Mouse (Mus musculus) left cerebral cortex, postnatal 25 days (tissue): ENCODE data around the gene Rtcb. TPM values are rescaled to one million over a fixed set of nuclear protein-coding genes. Genes with fewer than 3 reads are reported as not detected.

Source experiments
- DNase-seq, 2 experiments: peaks; one replicate each; pipeline ENCODE4 v3.0.0; 2022; ENCODE audit warnings: low spot score in 2 of 2, mixed read lengths in 1 of 2
- intact Hi-C: fragments of 180-260 bp; cut with DNase I; formaldehyde crosslinking; loops from one replicate; pipeline ENCODE4 v1.15.1; 2025
- total RNA-seq, 2 experiments: library from RNA; stranded (reverse); gene quantifications; 2 replicates each; pipeline ENCODE4 v1.2.3; 2021

The Rtcb gene
- 100 to 1,000 TPM; 101 to 102 TPM for total RNA-seq

- intact Hi-C loops: no loop called here
Measured at GRCm38 (mm10) chr10:85957464-85957950, at the start of gene Rtcb. TSS of gene Rtcb (minus strand) at chr10:85957823.

GRCm38 (mm10) chr10:86006455-86006854, 48.8 kb upstream of the Rtcb start:
- intact Hi-C loops: no loop called here
- peak in 1 of 2 experiments; percentile 8 for DNase-seq

More at GRCm38 (mm10) chr10:85957464-85957950, at the start of gene Rtcb:
- peak; percentile 97 to 98 for DNase-seq

GRCm38 (mm10) chr10:86000447-86000846, 42.8 kb upstream of the Rtcb start:
- intact Hi-C loops: no loop called here
- DNase-seq: no peak

- no peak for DNase-seq
- intact Hi-C loops: no loop called here
Measured at GRCm38 (mm10) chr10:85994543-85995104, 37.0 kb upstream of the Rtcb start.

GRCm38 (mm10) chr10:85993836-85994235, 36.2 kb upstream of the Rtcb start:
- intact Hi-C loops: no loop called here
- no peak for DNase-seq

- intact Hi-C loops: no loop called here
- no peak for DNase-seq
Measured at GRCm38 (mm10) chr10:85992412-85992811, 34.8 kb upstream of the Rtcb start.

GRCm38 (mm10) chr10:85989412-85990115, 31.9 kb upstream of the Rtcb start:
- intact Hi-C loops: no loop called here
- no peak for DNase-seq

GRCm38 (mm10) chr10:85972915-85973314, 15.3 kb upstream of the Rtcb start:
- peak; percentile 11 to 27 for DNase-seq
- intact Hi-C loops: no loop called here

- no peak for DNase-seq
- intact Hi-C loops: no loop called here
Measured at GRCm38 (mm10) chr10:85971826-85972225, 14.2 kb upstream of the Rtcb start.

GRCm38 (mm10) chr10:85969894-85970620, 12.4 kb upstream of the Rtcb start:
- no peak for DNase-seq
- intact Hi-C loops: loop anchor here (2.0 to 10.0 kb wide), 4 partner anchors 52 to 495 kb away; partner anchors contain the start of gene Fbxo7

- intact Hi-C loops: loop anchor here (2.0 to 10.0 kb wide), 4 partner anchors 54 to 496 kb away; partner anchors contain the start of gene Fbxo7
- no peak for DNase-seq
Measured at GRCm38 (mm10) chr10:85968731-85969130, 11.1 kb upstream of the Rtcb start.

- intact Hi-C loops: loop anchor here (2.0 to 10.0 kb wide), 4 partner anchors 54 to 497 kb away; partner anchors contain the start of gene Fbxo7
- peak; percentile 84 to 88 for DNase-seq
Measured at GRCm38 (mm10) chr10:85968157-85968634, 10.6 kb upstream of the Rtcb start.

- intact Hi-C loops: loop anchor here (2.0 to 10.0 kb wide), 4 partner anchors 55 to 497 kb away; partner anchors contain the start of gene Fbxo7
- no peak for DNase-seq
Measured at GRCm38 (mm10) chr10:85967411-85968156, 10.0 kb upstream of the Rtcb start.

GRCm38 (mm10) chr10:85966476-85966875, 8.9 kb upstream of the Rtcb start:
- DNase-seq: no peak
- intact Hi-C loops: loop anchor here (5.0 to 10.0 kb wide), 2 partner anchors 56 to 98 kb away; partner anchors contain the start of gene Fbxo7

GRCm38 (mm10) chr10:85964316-85964715, 6.7 kb upstream of the Rtcb start:
- no peak for DNase-seq
- intact Hi-C loops: loop anchor here (10.0 kb wide), 1 partner anchor 100 kb away; no protein-coding TSS in a partner anchor

- intact Hi-C loops: loop anchor here (10.0 kb wide), 1 partner anchor 102 kb away; no protein-coding TSS in a partner anchor
- no peak for DNase-seq
Measured at GRCm38 (mm10) chr10:85962897-85963296, 5.3 kb upstream of the Rtcb start.

- intact Hi-C loops: no loop called here
- DNase-seq: no peak
Measured at GRCm38 (mm10) chr10:85956871-85957419, 678 bp downstream of the Rtcb start.

GRCm38 (mm10) chr10:85954429-85954828, 3.2 kb downstream of the Rtcb start:
- no peak for DNase-seq
- intact Hi-C loops: no loop called here

GRCm38 (mm10) chr10:85953401-85953800, 4.2 kb downstream of the Rtcb start:
- intact Hi-C loops: no loop called here

More at GRCm38 (mm10) chr10:85953401-85953800, 4.2 kb downstream of the Rtcb start:
- no peak for DNase-seq
